Mouse (Mus musculus): ENCODE results near the gene Gm43720.

The Gm43720 gene

GRCm38 (mm10) chr5:138279585-138280424 is at the start of gene Gm43720, which contains the start of the genes Gpc2 and Stag3:
Gm43720 (minus strand) TSS chr5:138279958.
Gpc2 (minus strand) TSS chr5:138280005.
Stag3 (plus strand) TSS chr5:138280240.
- peak; percentile 95 for DNase-seq

GRCm38 (mm10) chr5:138312795-138313194 is 33.0 kb upstream of the Gm43720 start:
- DNase-seq, result no peak

- DNase-seq, result no peak
These were observed 19.9 kb upstream of the Gm43720 start for GRCm38 (mm10) chr5:138299613-138300012.

- DNase-seq, result no peak
These were observed 14.4 kb upstream of the Gm43720 start for GRCm38 (mm10) chr5:138294158-138294557.

GRCm38 (mm10) chr5:138291638-138292037 is 11.9 kb upstream of the Gm43720 start:
- DNase-seq, result no peak

GRCm38 (mm10) chr5:138287861-138288260 is 8.1 kb upstream of the Gm43720 start:
- DNase-seq, result no peak

- no peak for DNase-seq
These were observed 3.8 kb upstream of the Gm43720 start for GRCm38 (mm10) chr5:138283540-138283939.

- no peak for DNase-seq
These were observed 2.0 kb upstream of the Gm43720 start for GRCm38 (mm10) chr5:138281798-138282197.

- no peak for DNase-seq
These were observed 1.1 kb upstream of the Gm43720 start for GRCm38 (mm10) chr5:138280829-138281228.

- no peak for DNase-seq
These were observed 639 bp upstream of the Gm43720 start for GRCm38 (mm10) chr5:138280425-138280768.

- no peak for DNase-seq
These were observed 1.8 kb downstream of the Gm43720 start for GRCm38 (mm10) chr5:138277994-138278393.

GRCm38 (mm10) chr5:138275216-138276050 is 4.3 kb downstream of the Gm43720 start:
- no peak for DNase-seq

- no peak for DNase-seq
These were observed 5.6 kb downstream of the Gm43720 start for GRCm38 (mm10) chr5:138274186-138274585.

- no peak for DNase-seq
These were observed 7.3 kb downstream of the Gm43720 start, which contains the start of gene Gal3st4 for GRCm38 (mm10) chr5:138272409-138272923. Gal3st4 (minus strand) TSS chr5:138272840.

- no peak for DNase-seq
These were observed 8.5 kb downstream of the Gm43720 start for GRCm38 (mm10) chr5:138271232-138271631.

GRCm38 (mm10) chr5:138268980-138269379 is 10.8 kb downstream of the Gm43720 start:
- no peak for DNase-seq

- no peak for DNase-seq
These were observed 12.6 kb downstream of the Gm43720 start for GRCm38 (mm10) chr5:138267114-138267513.

- no peak for DNase-seq
These were observed 14.0 kb downstream of the Gm43720 start for GRCm38 (mm10) chr5:138265712-138266111.

GRCm38 (mm10) chr5:138264207-138264578 is 15.6 kb downstream of the Gm43720 start:
- DNase-seq, result no peak

GRCm38 (mm10) chr5:138263260-138264206 is 16.2 kb downstream of the Gm43720 start, which contains the start of gene BC037034:
BC037034 (minus strand) TSS chr5:138264033.
- peak; percentile 93 for DNase-seq

GRCm38 (mm10) chr5:138262582-138263240 is 17.0 kb downstream of the Gm43720 start:
- no peak for DNase-seq

- no peak for DNase-seq
These were observed 17.8 kb downstream of the Gm43720 start for GRCm38 (mm10) chr5:138262001-138262400.
